Mouse (Mus musculus): ENCODE measurements around the gene Spns3.

DNA sequence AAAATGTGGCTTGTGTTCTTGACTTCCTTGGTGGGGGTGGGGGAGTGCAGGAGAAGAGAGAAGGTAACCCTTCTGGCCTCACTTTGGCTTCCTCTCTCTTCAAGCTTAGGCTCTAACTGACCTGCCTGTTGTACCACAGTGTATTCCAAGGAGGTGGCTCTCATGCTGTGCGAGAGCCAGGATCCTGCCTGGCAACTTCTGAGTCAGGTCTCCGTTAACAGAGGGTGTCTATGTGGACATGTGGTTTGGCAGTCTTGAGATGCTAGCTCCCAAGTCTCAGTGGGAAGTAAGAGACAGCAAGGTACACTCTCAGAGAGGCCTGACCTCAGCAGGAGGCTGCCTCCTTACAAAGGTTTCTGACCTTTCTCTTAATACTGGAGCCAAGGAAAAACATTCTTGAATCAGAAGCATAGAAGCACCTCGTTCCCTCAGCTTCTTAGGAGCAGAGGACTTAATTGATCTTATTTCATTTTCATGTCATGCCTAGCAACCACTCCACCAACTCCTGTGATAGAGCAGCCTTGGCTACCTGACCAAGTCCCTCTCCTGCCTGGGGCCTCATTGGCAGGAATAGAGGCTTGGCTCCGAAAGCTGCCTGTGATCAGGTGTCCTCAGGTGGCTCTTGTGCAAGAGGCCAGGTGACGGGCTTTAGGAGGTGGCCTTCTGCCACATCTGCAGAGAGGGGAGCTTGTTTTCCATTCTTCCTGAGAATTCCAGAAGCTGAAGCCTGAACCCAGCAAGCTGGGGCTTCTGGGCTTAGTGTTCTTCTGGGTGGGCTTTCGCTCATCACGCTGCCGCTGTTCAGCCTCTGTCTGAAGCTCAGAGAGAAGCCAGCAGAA lies 31.5 kb upstream of the Spns3 start:
- TF ChIP-seq CTCF (IDR thresholded peaks at IDR 0.05; ENCODE audit: low read depth) (no peak), EP300 (IDR thresholded peaks at IDR 0.05; ENCODE audit: low read depth) (no peak)

Data from heart, postnatal 0 days (tissue).